Mouse (Mus musculus): ENCODE data around the gene Omt2b. TPM values are rescaled to one million over a fixed set of nuclear protein-coding genes. Genes with fewer than 3 reads are reported as not detected.
A peak's percentile ranks its signal among the peaks of the same experiment; 100 is the strongest.
"Not testable (repeated sequence)": the region's sequence is repeated elsewhere in the genome, so short reads cannot be mapped to it uniquely, and the experiment has no call there.

Omt2b gene
- polyA plus RNA-seq, 1 experiment from 2014 or later = not detected

DNA sequence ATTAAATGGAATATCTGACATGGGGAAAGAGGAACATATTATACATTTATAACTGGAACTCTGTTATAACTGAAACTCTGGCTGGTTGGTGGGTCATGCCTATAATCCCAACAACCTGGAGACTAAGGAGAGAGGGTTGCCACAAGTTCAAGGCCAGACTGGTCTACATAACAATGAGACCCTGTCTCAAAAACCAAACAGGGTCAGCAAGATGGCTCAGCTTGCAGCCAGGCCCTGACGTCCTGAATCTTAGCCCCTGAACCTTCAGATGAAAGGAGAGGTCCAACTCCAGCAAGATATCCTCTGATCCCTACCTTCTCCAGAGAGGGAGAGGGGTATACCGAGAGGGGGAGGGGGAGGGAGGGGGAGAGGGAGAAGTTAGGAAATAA, 33.1 kb downstream of the Omt2b start:
- Histone ChIP-seq H3K9me3 (ENCODE audit: control insufficient read depth, low read length) (no peaks in the 10 kb centered on the region), H3K9ac (ENCODE audit: low read length) (no peak overlapping the region), H3K4me3 (ENCODE audit: low read depth, low read length) (no peak overlapping the region), H3K36me3 (ENCODE audit: control insufficient read depth, insufficient read depth, low read length) (no peaks in the 10 kb centered on the region), H3K4me2 (no peak overlapping the region), H3K27me3 (ENCODE audit: control insufficient read depth, insufficient read depth, low read length) (no peaks in the 10 kb centered on the region), H3K27ac (ENCODE audit: low read depth, low read length) (no peak overlapping the region), H3K4me1 (ENCODE audit: control insufficient read depth, insufficient read depth, low read length) (no peaks in the 10 kb centered on the region)
- DNase-seq (ENCODE audit: low spot score, missing footprints) = no peak
- 36% methylated on average over 2 of the region's 2 CpGs for WGBS
- no peak for ATAC-seq (ENCODE audit: low FRiP score)

DNA sequence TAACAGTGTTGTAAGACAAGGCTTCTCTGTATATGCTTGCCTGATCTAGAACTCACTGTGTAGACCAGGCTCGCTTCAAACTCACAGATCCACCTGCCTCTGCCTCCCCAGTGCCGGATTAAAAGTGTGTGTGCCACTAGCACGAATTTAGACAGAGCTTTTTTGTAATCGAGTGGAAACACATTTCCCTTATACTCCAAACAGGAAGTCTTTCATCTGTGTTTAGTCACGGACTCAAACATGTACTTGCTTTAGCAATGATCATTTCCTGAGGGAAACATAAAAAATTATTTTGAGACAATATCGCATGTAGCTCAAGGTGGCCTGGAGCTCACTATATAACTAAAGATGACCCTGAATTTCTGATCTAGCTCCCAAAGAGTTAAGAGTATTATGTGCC, 36.0 kb downstream of the Omt2b start:
- no peaks in the 10 kb centered on the region for H3K4me1 ChIP-seq (ENCODE audit: control insufficient read depth, insufficient read depth, low read length)
- H3K9me3 ChIP-seq (ENCODE audit: control insufficient read depth, low read length) = no peaks in the 10 kb centered on the region
- no peak for ATAC-seq (ENCODE audit: low FRiP score)
- WGBS = 82% methylated on average over 6 of the region's 6 CpGs
- H3K36me3 ChIP-seq (ENCODE audit: control insufficient read depth, insufficient read depth, low read length) = no peaks in the 10 kb centered on the region
- H3K9ac ChIP-seq (ENCODE audit: low read length) = no peak overlapping the region
- H3K27me3 ChIP-seq (ENCODE audit: control insufficient read depth, insufficient read depth, low read length) = no peaks in the 10 kb centered on the region
- H3K4me3 ChIP-seq (ENCODE audit: low read depth, low read length) = no peak overlapping the region
- no peak for DNase-seq (ENCODE audit: low spot score, missing footprints)
- no peak overlapping the region for H3K4me2 ChIP-seq
- H3K27ac ChIP-seq (ENCODE audit: low read depth, low read length) = no peak overlapping the region

DNA sequence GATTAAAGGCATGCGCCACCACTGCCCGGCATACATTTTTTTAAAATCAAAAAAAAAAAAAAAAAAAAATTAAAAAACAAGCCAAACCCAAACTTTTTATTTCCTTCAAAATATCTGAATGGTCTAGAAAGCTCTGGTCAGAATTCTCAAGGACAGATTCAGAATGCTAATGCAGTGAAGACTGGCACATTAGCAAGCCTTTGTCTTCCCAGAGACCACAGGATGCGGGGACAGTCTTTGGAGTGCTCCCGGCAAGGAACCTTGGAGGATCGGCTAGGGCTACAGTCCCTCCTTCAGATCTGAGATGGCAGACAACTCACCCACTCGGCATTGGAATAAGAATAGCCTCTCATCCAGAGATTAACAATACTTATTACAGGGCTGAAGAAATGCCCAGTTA, 37.3 kb downstream of the Omt2b start:
- Histone ChIP-seq H3K4me3 (ENCODE audit: low read depth, low read length) (no peak overlapping the region), H3K9me3 (ENCODE audit: control insufficient read depth, low read length) (no peaks in the 10 kb centered on the region), H3K36me3 (ENCODE audit: control insufficient read depth, insufficient read depth, low read length) (no peaks in the 10 kb centered on the region), H3K4me2 (no peak overlapping the region), H3K27ac (ENCODE audit: low read depth, low read length) (no peak overlapping the region), H3K27me3 (ENCODE audit: control insufficient read depth, insufficient read depth, low read length) (no peaks in the 10 kb centered on the region), H3K9ac (ENCODE audit: low read length) (no peak overlapping the region), H3K4me1 (ENCODE audit: control insufficient read depth, insufficient read depth, low read length) (no peaks in the 10 kb centered on the region)
- WGBS = 87% methylated on average over 6 of the region's 6 CpGs
- ATAC-seq (ENCODE audit: low FRiP score) (no peak), DNase-seq (ENCODE audit: low spot score, missing footprints) (no peak)

- H3K9me3 ChIP-seq (ENCODE audit: control insufficient read depth, low read length) = no peaks in the 10 kb centered on the region
- no peak overlapping the region for H3K9ac ChIP-seq (ENCODE audit: low read length)
- no peaks in the 10 kb centered on the region for H3K27me3 ChIP-seq (ENCODE audit: control insufficient read depth, insufficient read depth, low read length)
- H3K4me2 ChIP-seq = no peak overlapping the region
- H3K4me3 ChIP-seq (ENCODE audit: low read depth, low read length) = no peak overlapping the region
- 74% methylated on average over 13 of the region's 13 CpGs for WGBS
- ATAC-seq (ENCODE audit: low FRiP score) (no peak), DNase-seq (ENCODE audit: low spot score, missing footprints) (peak; percentile 59)
- no peaks in the 10 kb centered on the region for H3K4me1 ChIP-seq (ENCODE audit: control insufficient read depth, insufficient read depth, low read length)
- H3K27ac ChIP-seq (ENCODE audit: low read depth, low read length) = no peak overlapping the region
- no peaks in the 10 kb centered on the region for H3K36me3 ChIP-seq (ENCODE audit: control insufficient read depth, insufficient read depth, low read length)
These were observed 38.6 kb downstream of the Omt2b start for GRCm38 (mm10) chr9:78365850-78366544.

GRCm38 (mm10) chr9:78367959-78368358, 40.6 kb downstream of the Omt2b start, which contains the start of gene Dppa5a:
Dppa5a (minus strand) TSS chr9:78368177.
- H3K9ac ChIP-seq (ENCODE audit: low read length); DNase-seq (ENCODE audit: low spot score, missing footprints); ATAC-seq (ENCODE audit: low FRiP score); H3K4me3 ChIP-seq (ENCODE audit: low read depth, low read length); H3K4me1 ChIP-seq (ENCODE audit: control insufficient read depth, insufficient read depth, low read length); H3K4me2 ChIP-seq; H3K9me3 ChIP-seq (ENCODE audit: control insufficient read depth, low read length); H3K27ac ChIP-seq (ENCODE audit: low read depth, low read length); H3K27me3 ChIP-seq (ENCODE audit: control insufficient read depth, insufficient read depth, low read length); H3K36me3 ChIP-seq (ENCODE audit: control insufficient read depth, insufficient read depth, low read length): not testable (repeated sequence)
- 91% methylated on average over 16 of the region's 16 CpGs for WGBS

DNA sequence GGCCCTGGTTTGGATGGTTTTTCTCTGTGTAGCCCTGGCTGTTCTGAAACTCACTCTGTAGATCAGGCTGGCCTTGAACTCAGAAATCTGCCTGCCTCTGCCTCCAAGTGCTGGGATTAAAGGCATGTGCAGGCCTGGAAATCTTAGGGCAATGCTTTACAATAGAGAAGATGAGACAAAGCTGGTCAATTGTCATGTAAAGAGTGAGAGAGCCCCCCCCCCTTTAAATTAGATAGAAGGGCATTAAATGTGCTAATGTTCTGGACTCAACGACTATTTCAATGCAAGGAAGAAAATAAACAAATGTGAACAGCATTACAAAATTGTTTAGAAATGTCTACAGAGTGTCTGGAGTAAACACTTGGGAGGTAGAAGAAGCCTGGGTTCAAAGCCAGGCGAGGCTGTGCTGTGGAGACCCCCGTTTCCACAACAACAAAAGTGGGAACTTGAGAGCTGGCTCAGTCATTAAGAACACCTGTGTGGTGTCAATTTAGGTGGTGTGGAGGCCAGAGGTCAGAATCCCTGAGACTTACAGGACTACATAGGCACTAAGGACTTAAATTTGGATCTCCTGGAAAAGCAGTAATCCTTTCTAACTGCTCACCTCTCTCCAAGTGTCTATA, 41.4 kb downstream of the Omt2b start:
- WGBS = 81% methylated on average over 3 of the region's 3 CpGs
- no peak for ATAC-seq (ENCODE audit: low FRiP score)
- H3K9ac ChIP-seq (ENCODE audit: low read length) = no peak overlapping the region

GRCm38 (mm10) chr9:78369349-78369748, 42.0 kb downstream of the Omt2b start:
- no peaks in the 10 kb centered on the region for H3K9me3 ChIP-seq (ENCODE audit: control insufficient read depth, low read length)
- ATAC-seq (ENCODE audit: low FRiP score) = no peak
- DNase-seq (ENCODE audit: low spot score, missing footprints) = no peak
- H3K4me2 ChIP-seq = no peak overlapping the region
- no peak overlapping the region for H3K27ac ChIP-seq (ENCODE audit: low read depth, low read length)
- H3K4me1 ChIP-seq (ENCODE audit: control insufficient read depth, insufficient read depth, low read length) = no peaks in the 10 kb centered on the region
- H3K27me3 ChIP-seq (ENCODE audit: control insufficient read depth, insufficient read depth, low read length) = no peaks in the 10 kb centered on the region
- no peak overlapping the region for H3K4me3 ChIP-seq (ENCODE audit: low read depth, low read length)
- no peak overlapping the region for H3K9ac ChIP-seq (ENCODE audit: low read length)
- 93% methylated on average over 2 of the region's 2 CpGs for WGBS
- H3K36me3 ChIP-seq (ENCODE audit: control insufficient read depth, insufficient read depth, low read length) = no peaks in the 10 kb centered on the region

More for the DNA sequence above, 41.4 kb downstream of the Omt2b start:
- H3K27ac ChIP-seq (ENCODE audit: low read depth, low read length) = no peak overlapping the region
- no peak overlapping the region for H3K4me2 ChIP-seq
- H3K4me1 ChIP-seq (ENCODE audit: control insufficient read depth, insufficient read depth, low read length) = no peaks in the 10 kb centered on the region
- H3K36me3 ChIP-seq (ENCODE audit: control insufficient read depth, insufficient read depth, low read length) = no peaks in the 10 kb centered on the region
- H3K27me3 ChIP-seq (ENCODE audit: control insufficient read depth, insufficient read depth, low read length) = no peaks in the 10 kb centered on the region
- no peak for DNase-seq (ENCODE audit: low spot score, missing footprints)
- H3K4me3 ChIP-seq (ENCODE audit: low read depth, low read length) = no peak overlapping the region
- no peaks in the 10 kb centered on the region for H3K9me3 ChIP-seq (ENCODE audit: control insufficient read depth, low read length)

- H3K27me3 ChIP-seq (ENCODE audit: control insufficient read depth, insufficient read depth, low read length) = no peaks in the 10 kb centered on the region
- no peak for ATAC-seq (ENCODE audit: low FRiP score)
- no peak overlapping the region for H3K9ac ChIP-seq (ENCODE audit: low read length)
- no peaks in the 10 kb centered on the region for H3K36me3 ChIP-seq (ENCODE audit: control insufficient read depth, insufficient read depth, low read length)
- 95% methylated on average over 7 of the region's 7 CpGs for WGBS
- no peak overlapping the region for H3K27ac ChIP-seq (ENCODE audit: low read depth, low read length)
- no peaks in the 10 kb centered on the region for H3K9me3 ChIP-seq (ENCODE audit: control insufficient read depth, low read length)
- H3K4me1 ChIP-seq (ENCODE audit: control insufficient read depth, insufficient read depth, low read length) = no peaks in the 10 kb centered on the region
- DNase-seq (ENCODE audit: low spot score, missing footprints) = no peak
- no peak overlapping the region for H3K4me3 ChIP-seq (ENCODE audit: low read depth, low read length)
- H3K4me2 ChIP-seq = no peak overlapping the region
These were observed 42.4 kb downstream of the Omt2b start for GRCm38 (mm10) chr9:78369786-78370185.

GRCm38 (mm10) chr9:78371441-78371840, 44.1 kb downstream of the Omt2b start:
- Histone ChIP-seq H3K4me1 (ENCODE audit: control insufficient read depth, insufficient read depth, low read length) (no peaks in the 10 kb centered on the region), H3K36me3 (ENCODE audit: control insufficient read depth, insufficient read depth, low read length) (no peaks in the 10 kb centered on the region), H3K27me3 (ENCODE audit: control insufficient read depth, insufficient read depth, low read length) (no peaks in the 10 kb centered on the region), H3K4me3 (ENCODE audit: low read depth, low read length) (no peak overlapping the region), H3K9me3 (ENCODE audit: control insufficient read depth, low read length) (no peaks in the 10 kb centered on the region), H3K9ac (ENCODE audit: low read length) (no peak overlapping the region), H3K27ac (ENCODE audit: low read depth, low read length) (no peak overlapping the region), H3K4me2 (no peak overlapping the region)
- DNase-seq (ENCODE audit: low spot score, missing footprints) (no peak), ATAC-seq (ENCODE audit: low FRiP score) (no peak)
- 95% methylated on average over 3 of the region's 3 CpGs for WGBS
